Mouse (Mus musculus) cortical plate, adult 2 months (tissue): ENCODE data around the gene Selp.

ENCODE experiments used
- CTCF ChIP-seq: fragments of 200-500 bp; IDR thresholded peaks from 2 replicates; pipeline ENCODE4 v1.5.1; 2011; ENCODE audit warnings: mild to moderate bottlenecking, control low read depth, low read length; ENCODE audit not compliant: insufficient read depth; ENCODE audit errors: extremely low read depth
- POLR2A ChIP-seq: fragments of 200-500 bp; IDR thresholded peaks from 2 replicates; pipeline ENCODE4 v1.6.1; 2011; ENCODE audit warnings: mild to moderate bottlenecking, low read length, control low read depth; ENCODE audit not compliant: insufficient read depth; ENCODE audit errors: extremely low read depth

GRCm38 (mm10) chr1:164114947-164115493, at the start of gene Selp:
- TF ChIP-seq CTCF (no peak), POLR2A (no peak)
